Mouse (Mus musculus): Measurements from ENCODE around the gene Osbpl6.

- TF ChIP-seq CTCF (IDR thresholded peaks at IDR 0.05; ENCODE audit: low read depth, low read length) = no peak
- no peak for TF ChIP-seq GATA1 (IDR thresholded peaks at IDR 0.05; ENCODE audit: borderline replicate concordance, low read length)
- TF ChIP-seq GATA2 (IDR thresholded peaks at IDR 0.05; ENCODE audit: borderline replicate concordance, low read depth, low read length) = no peak
- no peak for TF ChIP-seq TAL1 (conservative IDR thresholded peaks at IDR 0.05; ENCODE audit: low read depth, low read length)
These were observed 35.8 kb downstream of the Osbpl6 start for GRCm38 (mm10) chr2:76442086-76442485.
